Comparison of ENCODE assay signal across 8 mouse cellular contexts in genomic region chr9:4375828-4376639, GRCm38 (mm10). TPM values are rescaled to one million over a fixed set of nuclear protein-coding genes. Genes with fewer than 3 reads are reported as not detected.
DNase-seq lines count a peak whose midpoint lies in the region; ATAC-seq lines count a peak whose summit lies in the region.

Msantd4 (plus strand) TSS chr9:4376562.

- H3K9me3 ChIP-seq in forebrain, embryonic 14.5 days (replicated peaks; ENCODE audit: control insufficient read depth, low read length) = no peaks in the 10 kb centered on the region
- H3K9me3 ChIP-seq in neural tube, embryonic 15.5 days (replicated peaks) = no peaks in the 10 kb centered on the region

- peaks cover 3% of the 10 kb centered on the region for H3K36me3 ChIP-seq in forebrain, embryonic 14.5 days (ENCODE audit: control insufficient read depth, insufficient read depth, low read length)
- H3K36me3 ChIP-seq in neural tube, embryonic 15.5 days = no peaks in the 10 kb centered on the region

- DNase-seq in ES-CJ7 (ENCODE audit: low read depth, low spot score) = peak; percentile 99
- DNase-seq in cerebellum, adult 11 months = peak; percentile 96
- DNase-seq in forebrain, embryonic 14.5 days (ENCODE audit: low spot score) = peak; percentile 100
- peak; percentile 93 to 97 for DNase-seq in heart, postnatal 14 days
- DNase-seq in layer of hippocampus, adult 11-12 months (ENCODE audit: low spot score) = peak; percentile 99
- DNase-seq in lung, adult 18-20 months = peak; percentile 99
- peak; percentile 97 for DNase-seq in testis, postnatal 14 days (ENCODE audit: low spot score)

- peaks cover 15% of the 10 kb centered on the region for H3K4me1 ChIP-seq in forebrain, embryonic 14.5 days (ENCODE audit: control insufficient read depth, insufficient read depth, low read length)
- peaks cover 16% of the 10 kb centered on the region; the same call in 1 of the 2 replicates for H3K4me1 ChIP-seq in neural tube, embryonic 15.5 days

- peak; percentile 100 for ATAC-seq in forebrain, embryonic 14.5 days
- peak; percentile 100 for ATAC-seq in neural tube, embryonic 15.5 days (ENCODE audit: low FRiP score)

- peak within 1 kb of the TSS; percentile 67 for H3K4me2 ChIP-seq in forebrain, embryonic 14.5 days (ENCODE audit: low read length)
- H3K4me2 ChIP-seq in neural tube, embryonic 15.5 days = peak within 1 kb of the TSS; percentile 77

- H3K9ac ChIP-seq in forebrain, embryonic 14.5 days (ENCODE audit: low read length) = peak within 1 kb of the TSS; percentile 77
- peak within 1 kb of the TSS; percentile 63 for H3K9ac ChIP-seq in neural tube, embryonic 15.5 days (replicated peaks)

- no peaks in the 10 kb centered on the region for H3K27me3 ChIP-seq in forebrain, embryonic 14.5 days (replicated peaks; ENCODE audit: control insufficient read depth, insufficient read depth, low read length)
- no peaks in the 10 kb centered on the region for H3K27me3 ChIP-seq in neural tube, embryonic 15.5 days (replicated peaks)

- peak within 1 kb of the TSS; percentile 73 for H3K4me3 ChIP-seq in forebrain, embryonic 14.5 days (ENCODE audit: low read depth, low read length)
- peak within 1 kb of the TSS; percentile 82 for H3K4me3 ChIP-seq in neural tube, embryonic 15.5 days (replicated peaks)

- intact Hi-C loops in heart, postnatal 14 days (cut with DNase I) = loop anchor here (2.0 kb wide), 1 partner anchor 65 kb away; no protein-coding TSS in a partner anchor

- WGBS in forebrain, embryonic 14.5 days = under 1% methylated on average over 31 of the region's 31 CpGs
- WGBS in neural tube, embryonic 15.5 days = under 1% methylated on average over 31 of the region's 31 CpGs

- peak within 1 kb of the TSS; percentile 84 for H3K27ac ChIP-seq in forebrain, embryonic 14.5 days (ENCODE audit: low read depth, low read length)
- peak within 1 kb of the TSS; percentile 87 for H3K27ac ChIP-seq in neural tube, embryonic 15.5 days (replicated peaks)

RNA-seq across cellular contexts. Expression of gene Msantd4, which starts in this region (rescaled TPM):
- 71.9 and 72.0 TPM in 2 replicates for polyA plus RNA-seq in forebrain, embryonic 14.5 days (2014; fragmentation: Nextera tagmentation; extraction: Ambion mirVana)
- total RNA-seq in heart, postnatal 14 days (2021) = 10 to 100 TPM; 40.2 to 43.5 TPM
- polyA plus RNA-seq in neural tube, embryonic 15.5 days (2015; fragmentation: Nextera tagmentation; extraction: Ambion mirVana) = 39.1 and 41.1 TPM in 2 replicates

Comparison
In these comparisons a context has a peak if more than half of its experiments do, and no peak if none do; other contexts are left out.
1. Peak in every context shown above with its lines: DNase-seq, ATAC-seq, H3K4me3 ChIP-seq and H3K27ac ChIP-seq.